Mouse (Mus musculus) layer of hippocampus, adult 8-10 months (tissue): ENCODE measurements at regions not wholly inside any gene's neighbourhood (a gene's known extent, or its start where the extent isn't known, plus 50 kb on each side); places are given as distances from the start of the nearest gene placed in this dataset.

ENCODE experiments used
- DNase-seq, 2 experiments: peaks; one replicate each; pipeline ENCODE4 v3.0.0; 2022; ENCODE audit warnings: low spot score in 2 of 2

- no peak for DNase-seq
Measured at GRCm38 (mm10) chr10:21482659-21483058, 105.6 kb downstream of the Aldh8a1 start.

- DNase-seq: no peak
Measured at GRCm38 (mm10) chr10:21483373-21483772, 106.3 kb downstream of the Aldh8a1 start.

- no peak for DNase-seq
Measured at GRCm38 (mm10) chr10:21488374-21488930, 104.5 kb upstream of the 1700020N01Rik start.

GRCm38 (mm10) chr10:21490910-21491309, 102.0 kb upstream of the 1700020N01Rik start:
- no peak for DNase-seq

GRCm38 (mm10) chr10:21492254-21492894, 100.6 kb upstream of the 1700020N01Rik start:
- no peak for DNase-seq

GRCm38 (mm10) chr10:21494536-21494935, 98.4 kb upstream of the 1700020N01Rik start:
- DNase-seq: no peak

- DNase-seq: no peak
Measured at GRCm38 (mm10) chr10:21497110-21497509, 95.8 kb upstream of the 1700020N01Rik start.

GRCm38 (mm10) chr10:21498143-21498542, 94.8 kb upstream of the 1700020N01Rik start:
- DNase-seq: no peak

- no peak for DNase-seq
Measured at GRCm38 (mm10) chr10:21501658-21502057, 91.3 kb upstream of the 1700020N01Rik start.

GRCm38 (mm10) chr10:21504431-21504830, 88.5 kb upstream of the 1700020N01Rik start:
- no peak for DNase-seq

- no peak for DNase-seq
Measured at GRCm38 (mm10) chr10:21511386-21511785, 81.6 kb upstream of the 1700020N01Rik start.

- no peak for DNase-seq
Measured at GRCm38 (mm10) chr10:21512486-21512885, 80.5 kb upstream of the 1700020N01Rik start.

GRCm38 (mm10) chr10:21517721-21518120, 75.2 kb upstream of the 1700020N01Rik start:
- DNase-seq: no peak

GRCm38 (mm10) chr10:21520854-21521253, 72.1 kb upstream of the 1700020N01Rik start:
- no peak for DNase-seq

GRCm38 (mm10) chr10:21525555-21525954, 67.4 kb upstream of the 1700020N01Rik start:
- no peak for DNase-seq

- DNase-seq: no peak
Measured at GRCm38 (mm10) chr10:21528396-21528795, 64.5 kb upstream of the 1700020N01Rik start.

GRCm38 (mm10) chr10:21529098-21529749, 63.7 kb upstream of the 1700020N01Rik start:
- no peak for DNase-seq

GRCm38 (mm10) chr10:21532142-21532541, 60.8 kb upstream of the 1700020N01Rik start:
- no peak for DNase-seq

GRCm38 (mm10) chr10:21535631-21536030, 57.3 kb upstream of the 1700020N01Rik start:
- no peak for DNase-seq

- no peak for DNase-seq
Measured at GRCm38 (mm10) chr10:21538481-21538880, 54.5 kb upstream of the 1700020N01Rik start.
